Mouse (Mus musculus) large intestine, adult 2 months (tissue): Measurements from ENCODE around the gene Slc2a9. TPM values are rescaled to one million over a fixed set of nuclear protein-coding genes. Genes with fewer than 3 reads are reported as not detected.

ENCODE experiments used
- DNase-seq: peaks from one replicate; pipeline ENCODE4 v3.0.0-alpha.2; 2012; ENCODE audit warnings: low read depth, low spot score
- WGBS: fragments of 180-500 bp; shearing (Covaris S2); methylation state at CpG from one replicate; pipeline ENCODE4 v1.1.7; 2018; 5-methylcytosine and 5-hydroxymethylcytosine counted together
- polyA plus RNA-seq: library from polyadenylated mRNA; depleted of rRNA; stranded (reverse); fragments of >200 nt; gene quantifications from 2 replicates; pipeline ENCODE4 v1.2.3, GENCODE M21; 2012

Slc2a9 gene
- polyA plus RNA-seq, 1 experiment, result 12.6 TPM

DNA sequence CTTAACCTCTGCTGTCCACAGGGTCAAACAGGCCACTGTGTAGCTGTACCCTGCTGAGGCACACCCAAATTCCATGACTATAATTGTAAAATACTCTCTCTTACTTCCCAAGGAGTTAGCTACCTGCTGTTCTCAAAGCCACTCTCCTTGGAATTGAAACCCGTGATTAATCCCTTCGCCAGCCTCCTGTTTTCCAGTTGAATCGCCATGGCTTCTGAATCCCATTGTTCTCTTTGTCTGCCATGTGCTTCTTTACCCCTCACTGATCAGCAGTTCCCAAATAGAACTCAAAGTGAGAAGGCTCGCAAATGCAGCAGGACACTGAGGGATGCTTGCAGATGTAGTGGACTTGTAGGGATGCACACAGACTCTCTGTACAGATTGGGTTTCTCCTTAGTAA lies 80.5 kb downstream of the Slc2a9 start:
- DNase-seq, result no peak
- WGBS, result 61% methylated on average over 4 of the region's 4 CpGs

DNA sequence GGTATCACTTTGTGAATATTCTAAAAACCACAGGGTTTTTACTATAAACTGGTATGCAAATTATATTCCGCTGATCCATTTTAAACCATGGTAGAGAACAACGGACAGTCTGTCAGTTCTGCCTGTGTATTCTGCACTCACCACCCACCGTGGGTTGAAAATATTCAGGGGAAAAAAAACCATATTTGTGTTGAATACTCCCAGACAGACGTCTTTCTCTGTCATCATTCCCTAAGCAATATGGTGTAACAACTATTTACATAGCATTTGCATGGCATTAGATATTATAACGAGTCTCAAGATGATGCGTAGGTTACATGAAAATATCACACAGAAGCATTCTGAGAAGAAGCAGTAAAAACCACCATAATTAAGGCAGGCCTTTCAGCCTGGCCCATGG lies 84.1 kb downstream of the Slc2a9 start:
- DNase-seq, result no peak
- WGBS, result 85% methylated on average over 6 of the region's 6 CpGs

GRCm38 (mm10) chr5:38403612-38404011 lies 99.3 kb downstream of the Slc2a9 start:
- no peak for DNase-seq
- 44% methylated on average over 3 of the region's 3 CpGs for WGBS

DNA sequence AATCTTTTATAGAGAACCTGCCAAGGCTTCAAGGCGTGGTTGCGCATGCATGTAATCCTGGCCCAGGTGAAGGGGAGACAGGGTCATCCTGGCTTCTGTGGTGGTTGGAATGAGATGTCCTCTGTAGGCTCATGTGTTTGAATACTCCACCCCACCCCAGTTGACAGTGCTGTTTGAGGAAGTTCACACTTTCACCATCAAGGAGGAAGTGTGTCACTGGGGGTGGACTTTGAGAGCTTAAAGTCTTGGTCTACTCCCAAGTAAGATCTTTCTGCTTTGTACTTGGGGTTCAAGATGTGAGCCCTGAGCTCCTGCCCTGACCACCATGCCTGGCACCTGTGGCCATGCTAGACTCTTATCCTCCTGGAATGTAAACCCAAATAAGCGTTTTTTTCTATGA lies 100.7 kb downstream of the Slc2a9 start:
- WGBS, result 88% methylated on average over 3 of the region's 3 CpGs
- no peak for DNase-seq

DNA sequence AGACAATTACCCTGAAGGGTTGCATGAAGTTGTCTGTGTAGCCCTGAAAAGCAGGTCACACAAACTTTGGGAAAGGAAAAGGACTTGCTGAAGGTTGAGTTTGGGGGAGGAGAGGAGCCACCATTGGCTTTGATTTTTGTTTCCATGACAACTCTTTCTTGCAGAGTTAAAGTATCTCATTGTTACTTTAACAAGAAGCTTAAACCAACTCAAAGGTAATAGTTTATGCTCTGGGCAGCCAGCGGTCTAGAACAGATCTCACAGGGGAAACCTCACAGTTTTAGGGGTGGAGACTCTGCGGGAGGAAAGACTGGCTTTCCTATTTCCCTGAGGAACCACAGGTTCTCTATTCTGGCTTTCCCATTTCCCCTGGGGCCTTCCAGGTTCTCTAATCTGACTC lies 114.1 kb downstream of the Slc2a9 start:
- no peak for DNase-seq
- 22% methylated on average over 2 of the region's 2 CpGs for WGBS

- DNase-seq, result no peak
- 18% methylated on average over 10 of the region's 10 CpGs for WGBS
These were observed 114.5 kb downstream of the Slc2a9 start for GRCm38 (mm10) chr5:38388420-38388823.

GRCm38 (mm10) chr5:38379970-38380369 lies 123.0 kb downstream of the Slc2a9 start:
- no peak for DNase-seq
- 92% methylated on average over 5 of the region's 5 CpGs for WGBS

DNA sequence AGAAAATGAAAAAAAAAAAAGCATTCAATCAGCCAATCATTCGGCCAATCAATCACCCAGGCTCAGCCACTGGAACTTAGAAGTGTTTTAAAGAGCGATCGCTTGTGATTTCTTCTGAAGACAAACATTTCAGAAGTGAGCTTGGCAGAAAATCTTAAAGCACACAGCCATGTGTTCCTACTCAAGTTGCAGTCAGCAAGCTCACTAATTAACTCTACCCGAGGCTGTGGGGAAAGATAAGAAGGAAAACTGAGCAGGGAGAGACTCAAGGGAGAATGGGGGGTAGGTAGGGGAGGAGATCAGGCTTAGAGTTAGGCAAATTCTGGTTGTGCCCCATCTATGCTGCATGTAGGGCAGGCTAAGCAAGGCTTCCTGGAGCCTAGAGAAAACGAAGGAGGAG lies 130.6 kb downstream of the Slc2a9 start:
- DNase-seq, result no peak
- WGBS, result 48% methylated on average over 5 of the region's 5 CpGs

DNA sequence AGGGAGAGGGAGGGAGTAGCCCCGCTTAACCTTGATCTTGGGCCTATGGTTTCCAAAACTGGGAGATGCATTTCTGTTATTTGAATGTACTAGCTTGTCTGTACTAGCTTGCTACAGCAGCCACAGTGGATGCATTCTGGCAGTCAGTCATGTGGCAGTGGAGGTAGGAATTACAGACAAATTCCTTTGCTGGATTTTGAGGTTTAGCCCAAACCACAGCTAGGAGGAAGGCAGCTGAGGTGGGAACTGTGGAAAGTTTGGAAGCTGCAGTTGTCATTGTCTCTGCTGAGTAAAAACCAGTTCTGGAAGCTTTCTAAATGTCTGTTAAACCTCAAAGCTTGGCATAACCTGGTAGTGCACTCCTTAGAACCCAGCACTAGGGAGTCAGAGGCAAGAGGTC lies 131.6 kb downstream of the Slc2a9 start:
- WGBS, result 76% methylated on average over 1 of the region's 1 CpGs
- no peak for DNase-seq

GRCm38 (mm10) chr5:38366650-38367470 lies 136.1 kb downstream of the Slc2a9 start:
- no peak for DNase-seq
- 15% methylated on average over 18 of the region's 18 CpGs for WGBS

DNA sequence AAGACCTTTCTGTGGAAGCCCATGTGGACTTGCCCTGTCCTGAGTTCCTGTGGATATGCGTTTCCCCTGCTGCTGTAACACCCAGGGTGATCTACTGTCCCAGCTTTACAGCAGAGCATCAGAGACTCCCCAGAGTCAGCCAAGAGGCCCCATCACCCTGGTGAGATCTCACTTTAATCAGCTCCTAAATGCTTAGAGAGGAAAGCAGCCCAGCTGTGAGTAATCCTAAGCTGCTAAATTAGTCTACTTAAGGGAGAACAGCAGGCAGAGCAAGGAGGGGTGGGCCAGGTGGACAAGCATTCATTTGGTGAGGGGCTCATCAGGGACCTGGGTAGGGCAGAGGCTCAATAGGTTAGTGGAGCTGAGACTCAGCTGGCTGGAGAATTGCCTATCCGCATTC lies 137.4 kb downstream of the Slc2a9 start:
- DNase-seq, result no peak
- WGBS, result 89% methylated on average over 2 of the region's 2 CpGs

DNA sequence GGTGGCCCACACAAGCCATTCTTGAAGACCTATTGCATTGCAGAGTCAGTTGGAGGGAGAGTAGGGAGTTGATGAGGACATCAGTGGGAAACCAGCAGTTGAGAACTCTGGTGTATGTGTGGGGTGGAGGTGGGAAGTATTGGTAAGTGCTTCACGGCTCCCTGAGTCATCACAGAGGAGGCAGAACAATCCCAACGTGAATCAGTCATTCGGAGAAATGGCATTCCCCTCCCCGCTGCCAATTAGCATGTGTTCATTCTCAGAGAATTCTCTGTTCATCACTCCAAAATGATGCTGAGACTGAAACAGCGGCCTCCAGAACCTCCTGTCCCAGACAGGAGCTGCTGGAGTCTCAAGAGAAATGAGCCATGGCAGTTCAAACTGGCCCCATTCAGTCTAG lies 138.5 kb downstream of the Slc2a9 start:
- no peak for DNase-seq
- WGBS, result 81% methylated on average over 5 of the region's 5 CpGs

DNA sequence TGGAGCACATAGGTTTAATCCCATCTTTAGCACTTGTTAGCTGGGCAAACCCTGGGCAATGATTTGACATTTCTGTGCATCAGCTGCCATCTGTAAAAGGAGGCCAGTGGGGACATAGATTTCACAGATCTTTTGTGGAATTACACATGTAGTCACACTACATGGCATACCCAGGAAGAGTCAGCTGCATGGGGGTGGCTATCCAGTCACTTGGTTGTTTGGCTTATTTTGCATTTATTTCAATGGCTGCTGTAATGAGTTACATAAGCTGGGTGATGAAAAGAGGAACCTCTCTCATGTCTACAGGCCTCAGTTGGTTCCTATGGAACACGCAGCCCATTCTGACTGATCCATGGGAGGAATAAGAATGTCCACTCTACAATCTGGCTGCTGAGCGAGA lies 143.2 kb downstream of the Slc2a9 start:
- no peak for DNase-seq
- WGBS, result 94% methylated on average over 2 of the region's 2 CpGs

GRCm38 (mm10) chr5:38356927-38357326 lies 146.0 kb downstream of the Slc2a9 start:
- DNase-seq, result no peak

DNA sequence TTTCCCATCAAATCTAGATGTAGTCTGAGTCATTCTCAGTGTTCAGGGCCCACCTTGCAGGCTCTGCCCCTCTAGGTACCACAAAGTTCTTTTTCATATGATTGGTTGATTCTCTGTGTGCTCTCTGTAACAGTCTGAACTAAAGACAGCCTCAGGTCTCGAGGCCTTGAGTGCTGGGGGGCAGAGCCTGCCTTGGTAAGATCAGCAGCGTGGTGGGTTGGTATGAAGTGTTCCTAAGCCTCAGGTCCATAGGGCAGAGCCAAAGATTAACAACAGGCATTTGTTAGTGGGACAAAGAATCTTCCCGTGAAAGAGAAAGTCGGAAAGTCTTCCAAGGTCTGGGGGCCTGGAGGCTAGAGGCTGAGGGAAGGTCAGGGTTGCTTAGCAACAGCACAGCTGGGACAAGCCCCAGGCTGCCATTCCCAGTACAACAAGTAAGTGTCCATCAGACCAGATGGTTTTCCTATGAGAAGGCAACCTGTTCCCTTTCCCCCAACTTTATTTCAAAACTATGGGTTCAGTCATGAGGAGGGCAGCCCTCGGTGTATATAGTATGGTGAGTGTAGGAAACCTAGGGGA lies 152.5 kb downstream of the Slc2a9 start:
- DNase-seq, result no peak
- WGBS, result 54% methylated on average over 5 of the region's 5 CpGs

More at GRCm38 (mm10) chr5:38356927-38357326, 146.0 kb downstream of the Slc2a9 start:
- 82% methylated on average over 3 of the region's 3 CpGs for WGBS

DNA sequence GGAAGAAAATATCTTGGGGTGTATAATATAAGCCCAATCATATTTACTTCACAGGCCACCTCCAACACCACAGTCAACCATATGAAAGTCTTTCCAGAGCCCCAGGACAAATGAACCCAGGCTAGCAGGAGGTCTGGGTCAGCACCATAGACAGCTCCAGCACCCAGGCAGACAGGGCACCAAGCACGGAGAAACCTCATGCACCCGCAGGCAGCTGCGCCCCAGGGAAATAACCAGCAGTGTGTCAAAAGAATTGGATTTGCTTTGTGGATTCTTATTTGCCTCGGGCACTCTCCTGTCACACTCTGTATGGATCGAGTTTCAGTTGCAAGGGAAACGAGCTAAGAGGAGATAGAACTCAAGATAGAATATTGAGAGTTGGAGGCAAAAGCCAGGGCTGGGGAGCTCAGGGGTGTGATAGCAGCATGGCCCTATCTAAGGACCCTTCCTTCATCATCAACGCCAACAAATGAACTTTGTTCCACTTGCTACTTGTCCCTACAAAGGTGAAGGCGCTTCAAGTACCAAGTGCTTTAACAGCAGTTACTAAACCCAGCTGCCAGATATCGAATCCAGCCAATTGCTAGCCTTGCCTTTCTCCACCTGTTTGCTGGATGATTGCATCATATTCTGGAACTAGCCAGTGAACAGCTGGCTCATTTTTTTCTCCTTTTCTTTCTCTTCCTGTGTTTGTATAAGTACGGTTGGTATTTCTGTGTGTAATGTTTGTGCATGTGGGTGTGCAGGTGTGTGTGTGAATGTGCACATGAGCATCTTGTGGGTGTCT lies 156.1 kb downstream of the Slc2a9 start:
- DNase-seq, result no peak
- 18% methylated on average over 10 of the region's 10 CpGs for WGBS

DNA sequence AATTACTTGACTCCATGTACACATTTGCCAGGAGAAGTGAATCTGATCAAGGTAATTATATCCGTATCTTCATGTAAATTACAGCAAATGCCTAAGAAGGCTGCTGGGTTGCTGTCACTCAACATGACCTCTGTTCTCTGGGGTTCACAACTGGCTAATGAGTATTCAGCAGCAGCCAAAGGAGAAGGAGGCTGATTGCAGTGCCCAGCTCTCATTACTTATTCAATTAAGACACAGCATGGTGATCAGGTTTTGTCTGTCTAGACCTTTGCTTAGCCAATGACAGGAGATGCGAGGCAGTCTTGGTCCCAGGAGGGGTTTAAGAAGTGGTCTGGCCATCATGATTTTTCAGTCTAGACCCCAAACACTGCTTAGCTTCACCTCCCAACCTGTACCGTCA lies 159.8 kb downstream of the Slc2a9 start:
- WGBS, result 79% methylated on average over 3 of the region's 3 CpGs

GRCm38 (mm10) chr5:38334582-38334981 lies 168.4 kb downstream of the Slc2a9 start:
- no peak for DNase-seq
- 34% methylated on average over 1 of the region's 1 CpGs for WGBS

More for the DNA sequence above, 159.8 kb downstream of the Slc2a9 start:
- DNase-seq, result no peak

DNA sequence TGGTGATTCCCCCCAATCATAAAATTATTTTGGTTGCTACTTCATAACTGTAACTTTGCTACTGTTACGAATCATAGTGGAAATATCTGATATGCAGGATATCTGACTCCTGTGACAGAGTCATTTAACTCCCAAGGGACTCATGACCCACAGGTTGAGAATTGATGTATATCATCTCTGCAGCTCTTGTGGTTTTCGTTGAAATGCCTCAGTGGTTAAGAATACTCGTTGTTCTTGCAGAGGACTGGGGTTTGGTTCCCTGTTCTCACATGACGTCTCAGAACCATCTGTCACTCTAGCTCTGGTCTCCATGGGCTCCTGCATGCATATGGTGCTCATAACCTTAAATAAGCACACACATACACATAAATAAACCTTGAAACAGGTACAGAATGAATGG lies 169.6 kb downstream of the Slc2a9 start:
- DNase-seq, result no peak
- 74% methylated on average over 4 of the region's 4 CpGs for WGBS

GRCm38 (mm10) chr5:38318966-38319786 lies 183.8 kb downstream of the Slc2a9 start, which contains the start of gene Drd5:
TSS of gene Drd5 (plus strand) at chr5:38319367.
- no peak for DNase-seq
- 4% methylated on average over 67 of the region's 67 CpGs for WGBS
